In the genomic region with DNA sequence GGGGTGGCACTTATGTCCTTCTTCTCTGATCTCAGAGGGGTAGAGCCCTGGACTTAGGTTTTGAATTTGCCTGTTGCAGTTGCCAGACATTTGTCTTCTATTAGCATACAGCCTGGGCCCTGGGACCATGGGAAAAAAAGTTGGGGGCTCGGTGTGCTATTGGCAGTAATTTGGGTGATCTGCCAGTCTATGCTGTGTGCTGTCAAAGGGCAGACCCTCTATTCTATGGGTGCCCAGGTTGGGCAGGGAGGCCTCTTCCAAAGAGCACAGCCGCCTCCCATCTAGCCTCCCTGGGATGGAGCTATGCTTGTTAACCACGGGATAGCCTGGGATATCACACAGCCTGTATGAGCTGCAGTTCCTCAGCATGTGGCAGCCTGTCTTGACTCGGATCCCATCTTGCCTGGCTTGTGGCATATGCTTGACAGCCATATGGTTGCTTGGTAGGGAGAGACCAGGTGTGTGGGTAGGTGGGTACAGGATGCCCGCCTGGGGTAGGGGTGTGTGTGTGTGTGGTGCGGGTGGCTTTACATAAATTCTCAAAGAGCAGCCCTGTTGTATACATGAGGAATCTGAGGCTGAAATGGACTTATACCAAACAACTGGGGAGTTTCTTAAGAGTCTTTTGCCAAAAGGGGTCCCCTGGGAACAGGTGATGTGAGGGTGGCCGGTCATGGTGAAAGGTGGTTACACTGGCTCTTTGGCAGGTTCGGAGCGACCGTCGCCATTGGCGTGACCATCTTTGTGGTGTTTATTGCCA, we compare ENCODE assay signal across 8 mouse cellular contexts. TPM values are rescaled to one million over a fixed set of nuclear protein-coding genes. Genes with fewer than 3 reads are reported as not detected.
DNase-seq lines count a peak whose midpoint lies in the region; ATAC-seq and TF ChIP-seq lines count a peak whose summit lies in the region.

No protein-coding gene starts in this region.

- peak; percentile 37 to 42 for DNase-seq in cerebellum, adult 2 months
- DNase-seq in neural tube, embryonic 11.5 days (ENCODE audit: low spot score): no peak
- no peak for DNase-seq in neural tube, embryonic 10.5 days (ENCODE audit: extremely low spot score, low spot score)
- DNase-seq in urinary bladder, adult 18-20 months (ENCODE audit: low spot score in 2 of 2): no peak
- no peak for DNase-seq in urinary bladder, adult 2 months (ENCODE audit: low spot score)

- 65% methylated on average over 12 of the region's 12 CpGs for WGBS in cerebellum, adult 2 months
- 91% methylated on average over 12 of the region's 12 CpGs for WGBS in neural tube, embryonic 11.5 days
- WGBS in intestine, postnatal 0 days: 89% methylated on average over 12 of the region's 12 CpGs
- WGBS in olfactory bulb, adult 2 months: 86% methylated on average over 12 of the region's 12 CpGs

- H3K27me3 ChIP-seq in cerebellum, adult 2 months (ENCODE audit: control insufficient read depth, insufficient read depth, low read length): no peaks in the 10 kb centered on the region
- no peaks in the 10 kb centered on the region for H3K27me3 ChIP-seq in neural tube, embryonic 11.5 days (ENCODE audit: control insufficient read depth, insufficient read depth, low read length)
- H3K27me3 ChIP-seq in intestine, postnatal 0 days (replicated peaks; ENCODE audit: control insufficient read depth, insufficient read depth, low read length): no peaks in the 10 kb centered on the region

- H3K9ac ChIP-seq in neural tube, embryonic 11.5 days (ENCODE audit: low read length): peak overlapping the region; percentile 45; the same call in 1 of the 2 replicates
- H3K9ac ChIP-seq in intestine, postnatal 0 days (ENCODE audit: low read depth, low read length): peak overlapping the region; percentile 35; the same call in 1 of the 2 replicates

- TF ChIP-seq POLR2A in cerebellum, adult 2 months (IDR thresholded peaks at IDR 0.05; ENCODE audit: borderline replicate concordance, insufficient read depth, low read length): no peak
- no peak for TF ChIP-seq POLR2A in olfactory bulb, adult 2 months (IDR thresholded peaks at IDR 0.05; ENCODE audit: insufficient read depth, low read depth, low read length)

- H3K4me3 ChIP-seq in cerebellum, adult 2 months (replicated peaks; ENCODE audit: insufficient read depth, low read depth, low read length): peak overlapping the region; percentile 91
- H3K4me3 ChIP-seq in neural tube, embryonic 11.5 days (ENCODE audit: low read depth, low read length): peak overlapping the region; percentile 12; the same call in 1 of the 2 replicates
- H3K4me3 ChIP-seq in intestine, postnatal 0 days (ENCODE audit: low read depth, low read length): peak overlapping the region; percentile 33
- H3K4me3 ChIP-seq in olfactory bulb, adult 2 months (ENCODE audit: insufficient read depth, low read depth, low read length): peak overlapping the region; percentile 47

- peaks cover 15% of the 10 kb centered on the region for H3K36me3 ChIP-seq in neural tube, embryonic 11.5 days (ENCODE audit: control insufficient read depth, insufficient read depth, low read length)
- H3K36me3 ChIP-seq in intestine, postnatal 0 days (ENCODE audit: control insufficient read depth, insufficient read depth): peaks cover 42% of the 10 kb centered on the region; the same call in 1 of the 2 replicates

- H3K4me1 ChIP-seq in cerebellum, adult 2 months (ENCODE audit: control insufficient read depth, insufficient read depth, low read length): peaks cover 20% of the 10 kb centered on the region
- peaks cover 3% of the 10 kb centered on the region; the same call in 1 of the 2 replicates for H3K4me1 ChIP-seq in neural tube, embryonic 11.5 days (ENCODE audit: control insufficient read depth, insufficient read depth, low read length)
- peaks cover 3% of the 10 kb centered on the region; the same call in 1 of the 2 replicates for H3K4me1 ChIP-seq in intestine, postnatal 0 days (replicated peaks; ENCODE audit: control insufficient read depth, insufficient read depth, low read length)
- H3K4me1 ChIP-seq in olfactory bulb, adult 2 months (ENCODE audit: control insufficient read depth, insufficient read depth, low read length): peaks cover 48% of the 10 kb centered on the region

- no peak for TF ChIP-seq CTCF in cerebellum, adult 2 months (IDR thresholded peaks at IDR 0.05; ENCODE audit: borderline replicate concordance, insufficient read depth, low read depth, low read length)
- no peak for TF ChIP-seq CTCF in intestine, postnatal 0 days (IDR thresholded peaks at IDR 0.05; ENCODE audit: low read depth)
- no peak for TF ChIP-seq CTCF in olfactory bulb, adult 2 months (IDR thresholded peaks at IDR 0.05; ENCODE audit: insufficient read depth, low read depth, low read length)

- ATAC-seq in cerebellum, adult (ENCODE audit: insufficient number of reproducible peaks, low FRiP score, low TSS enrichment): no peak
- ATAC-seq in neural tube, embryonic 11.5 days (ENCODE audit: insufficient read depth, low FRiP score, low TSS enrichment): no peak
- no peak for ATAC-seq in intestine, postnatal 0 days

- peak overlapping the region; percentile 26; the same call in 1 of the 2 replicates for H3K4me2 ChIP-seq in neural tube, embryonic 11.5 days (ENCODE audit: low read depth)
- H3K4me2 ChIP-seq in intestine, postnatal 0 days (replicated peaks; ENCODE audit: low read depth): peak overlapping the region; percentile 70

- no peaks in the 10 kb centered on the region for H3K9me3 ChIP-seq in neural tube, embryonic 11.5 days (ENCODE audit: control insufficient read depth, low read length)
- no peaks in the 10 kb centered on the region for H3K9me3 ChIP-seq in intestine, postnatal 0 days (ENCODE audit: control insufficient read depth)

- H3K27ac ChIP-seq in cerebellum, adult 2 months (ENCODE audit: insufficient read depth, low read length): 0 out of 2 replicates have a peak overlapping the region, but pooled peaks have one; percentile 52
- no peak overlapping the region for H3K27ac ChIP-seq in neural tube, embryonic 11.5 days (ENCODE audit: low read depth, low read length)
- H3K27ac ChIP-seq in intestine, postnatal 0 days (ENCODE audit: low read depth, low read length): peak overlapping the region; percentile 79
- H3K27ac ChIP-seq in olfactory bulb, adult 2 months (ENCODE audit: insufficient read depth, low read depth, low read length): peak overlapping the region; percentile 64

RNA-seq across cellular contexts. Expression of a gene that starts 4.1 kb away (rescaled TPM):
- 39.9 and 40.4 TPM in 2 replicates for polyA plus RNA-seq in cerebellum, adult 2 months (2012; rRNA removed)
- 6.9 and 7.8 TPM in 2 replicates for polyA plus RNA-seq in neural tube, embryonic 11.5 days (2014; fragmentation: Nextera tagmentation; extraction: Ambion mirVana)
- polyA plus RNA-seq in intestine, postnatal 0 days (2015; fragmentation: Nextera tagmentation; extraction: Ambion mirVana): 16.1 and 17.1 TPM in 2 replicates
- polyA plus RNA-seq in olfactory bulb, adult 2 months (2012; ENCODE audit: insufficient read depth, insufficient read length, low replicate concordance, missing spikeins): not detected in 2 replicates
- polyA plus RNA-seq in urinary bladder, adult 2 months (2012; rRNA removed): 37.3 and 41.4 TPM in 2 replicates

RNA-seq across cellular contexts. Expression of a gene that starts 17.1 kb away (rescaled TPM):
- polyA plus RNA-seq in cerebellum, adult 2 months (2012; rRNA removed): 75.0 and 79.8 TPM in 2 replicates
- 30.9 and 34.7 TPM in 2 replicates for polyA plus RNA-seq in neural tube, embryonic 11.5 days (2014; fragmentation: Nextera tagmentation; extraction: Ambion mirVana)
- 303 and 311 TPM in 2 replicates for polyA plus RNA-seq in intestine, postnatal 0 days (2015; fragmentation: Nextera tagmentation; extraction: Ambion mirVana)
- polyA plus RNA-seq in olfactory bulb, adult 2 months (2012; ENCODE audit: insufficient read depth, insufficient read length, low replicate concordance, missing spikeins): not detected in 2 replicates
- polyA plus RNA-seq in urinary bladder, adult 2 months (2012; rRNA removed): 201 and 202 TPM in 2 replicates

RNA-seq across cellular contexts. Expression of a gene that starts 18.5 kb away (rescaled TPM):
- 38.0 and 39.1 TPM in 2 replicates for polyA plus RNA-seq in cerebellum, adult 2 months (2012; rRNA removed)
- 25.3 and 26.4 TPM in 2 replicates for polyA plus RNA-seq in neural tube, embryonic 11.5 days (2014; fragmentation: Nextera tagmentation; extraction: Ambion mirVana)
- polyA plus RNA-seq in intestine, postnatal 0 days (2015; fragmentation: Nextera tagmentation; extraction: Ambion mirVana): 7.5 and 8.9 TPM in 2 replicates
- not detected in 2 replicates for polyA plus RNA-seq in olfactory bulb, adult 2 months (2012; ENCODE audit: insufficient read depth, insufficient read length, low replicate concordance, missing spikeins)
- polyA plus RNA-seq in urinary bladder, adult 2 months (2012; rRNA removed): 17.1 and 17.6 TPM in 2 replicates

RNA-seq across cellular contexts. Expression of a gene that starts 26.8 kb away (rescaled TPM):
- 6.6 and 7.7 TPM in 2 replicates for polyA plus RNA-seq in cerebellum, adult 2 months (2012; rRNA removed)
- polyA plus RNA-seq in neural tube, embryonic 11.5 days (2014; fragmentation: Nextera tagmentation; extraction: Ambion mirVana): 13.4 and 15.1 TPM in 2 replicates
- 12.1 and 12.7 TPM in 2 replicates for polyA plus RNA-seq in intestine, postnatal 0 days (2015; fragmentation: Nextera tagmentation; extraction: Ambion mirVana)
- not detected in 2 replicates for polyA plus RNA-seq in olfactory bulb, adult 2 months (2012; ENCODE audit: insufficient read depth, insufficient read length, low replicate concordance, missing spikeins)
- 10.9 and 14.0 TPM in 2 replicates for polyA plus RNA-seq in urinary bladder, adult 2 months (2012; rRNA removed)

RNA-seq across cellular contexts. Expression of a gene that starts 26.9 kb away (rescaled TPM):
- 144 and 152 TPM in 2 replicates for polyA plus RNA-seq in cerebellum, adult 2 months (2012; rRNA removed)
- 719 and 756 TPM in 2 replicates for polyA plus RNA-seq in neural tube, embryonic 11.5 days (2014; fragmentation: Nextera tagmentation; extraction: Ambion mirVana)
- 683 and 718 TPM in 2 replicates for polyA plus RNA-seq in intestine, postnatal 0 days (2015; fragmentation: Nextera tagmentation; extraction: Ambion mirVana)
- polyA plus RNA-seq in olfactory bulb, adult 2 months (2012; ENCODE audit: insufficient read depth, insufficient read length, low replicate concordance, missing spikeins): not detected in 2 replicates
- 118 and 126 TPM in 2 replicates for polyA plus RNA-seq in urinary bladder, adult 2 months (2012; rRNA removed)

Comparison
In these comparisons a context has a peak if more than half of its experiments do, and no peak if none do; other contexts are left out.
1. DNase-seq: peak in cerebellum, adult 2 months (2 of 2); none in neural tube, embryonic 11.5 days (single experiment), neural tube, embryonic 10.5 days (single experiment), urinary bladder, adult 18-20 months (0 of 2) and urinary bladder, adult 2 months (single experiment).
2. H3K4me3 ChIP-seq: peak in every context shown above with its lines; median percentile 91 in cerebellum, adult 2 months; 47 in olfactory bulb, adult 2 months; 33 in intestine, postnatal 0 days; 12 in neural tube, embryonic 11.5 days.